Mouse (Mus musculus): Measurements from ENCODE around the gene Kcnrg. TPM values are rescaled to one million over a fixed set of nuclear protein-coding genes. Genes with fewer than 3 reads are reported as not detected.
A peak's percentile ranks its signal among the peaks of the same experiment; 100 is the strongest.

Gene Kcnrg
- total and polyA plus RNA-seq, 3 experiments, result 0.13 to 0.51 TPM; not detected in 1

GRCm38 (mm10) chr14:61611766-61612165 lies 4.5 kb downstream of the Kcnrg start:
- no peaks in the 10 kb centered on the region for H3K27me3 ChIP-seq (ENCODE audit: control insufficient read depth, insufficient read depth, low read length)
- TF ChIP-seq CTCF (IDR thresholded peaks at IDR 0.05), result no peak
- TF ChIP-seq POLR2A (IDR thresholded peaks at IDR 0.05; ENCODE audit: insufficient read depth, low read depth, low read length), result no peak
- no peak for TF ChIP-seq EP300 (IDR thresholded peaks at IDR 0.05; ENCODE audit: insufficient read depth, low read depth, low read length)
- H3K9ac ChIP-seq (ENCODE audit: low read depth, low read length), result no peak overlapping the region
- no peak for DNase-seq
- intact Hi-C loops (cut with DNase I), result no loop called here
- H3K4me1 ChIP-seq (ENCODE audit: control insufficient read depth, insufficient read depth, low read length), result no peaks in the 10 kb centered on the region
- H3K27ac ChIP-seq, result no peak overlapping the region
- no peaks in the 10 kb centered on the region for H3K79me2 ChIP-seq (replicated peaks; ENCODE audit: control insufficient read depth, insufficient read depth, low read length)
- WGBS, result 94% methylated on average over 5 of the region's 5 CpGs
- no peak overlapping the region for H3K4me3 ChIP-seq
- H3K36me3 ChIP-seq (ENCODE audit: control insufficient read depth, insufficient read depth, low read length), result no peaks in the 10 kb centered on the region

GRCm38 (mm10) chr14:61613319-61613718 lies 6.1 kb downstream of the Kcnrg start:
- no peak for DNase-seq
- no peak overlapping the region for H3K4me3 ChIP-seq
- no peak overlapping the region for H3K9ac ChIP-seq (ENCODE audit: low read depth, low read length)
- intact Hi-C loops (cut with DNase I), result no loop called here
- no peaks in the 10 kb centered on the region for H3K36me3 ChIP-seq (ENCODE audit: control insufficient read depth, insufficient read depth, low read length)
- TF ChIP-seq CTCF (IDR thresholded peaks at IDR 0.05), result no peak
- TF ChIP-seq EP300 (IDR thresholded peaks at IDR 0.05; ENCODE audit: insufficient read depth, low read depth, low read length), result no peak
- no peak for TF ChIP-seq POLR2A (IDR thresholded peaks at IDR 0.05; ENCODE audit: insufficient read depth, low read depth, low read length)
- WGBS, result 95% methylated on average over 2 of the region's 2 CpGs
- no peaks in the 10 kb centered on the region for H3K79me2 ChIP-seq (replicated peaks; ENCODE audit: control insufficient read depth, insufficient read depth, low read length)
- H3K4me1 ChIP-seq (ENCODE audit: control insufficient read depth, insufficient read depth, low read length), result no peaks in the 10 kb centered on the region
- H3K27me3 ChIP-seq (ENCODE audit: control insufficient read depth, insufficient read depth, low read length), result no peaks in the 10 kb centered on the region
- no peak overlapping the region for H3K27ac ChIP-seq

GRCm38 (mm10) chr14:61620371-61620770 lies 13.1 kb downstream of the Kcnrg start:
- H3K4me3 ChIP-seq, result no peak overlapping the region
- H3K4me1 ChIP-seq (ENCODE audit: control insufficient read depth, insufficient read depth, low read length), result no peaks in the 10 kb centered on the region
- no peaks in the 10 kb centered on the region for H3K79me2 ChIP-seq (replicated peaks; ENCODE audit: control insufficient read depth, insufficient read depth, low read length)
- no peak overlapping the region for H3K27ac ChIP-seq
- H3K27me3 ChIP-seq (ENCODE audit: control insufficient read depth, insufficient read depth, low read length), result no peaks in the 10 kb centered on the region
- TF ChIP-seq POLR2A (IDR thresholded peaks at IDR 0.05; ENCODE audit: insufficient read depth, low read depth, low read length), result no peak
- TF ChIP-seq EP300 (IDR thresholded peaks at IDR 0.05; ENCODE audit: insufficient read depth, low read depth, low read length), result no peak
- TF ChIP-seq CTCF (IDR thresholded peaks at IDR 0.05), result no peak
- intact Hi-C loops (cut with DNase I), result no loop called here
- no peak for DNase-seq
- H3K36me3 ChIP-seq (ENCODE audit: control insufficient read depth, insufficient read depth, low read length), result no peaks in the 10 kb centered on the region
- WGBS, result 90% methylated on average over 2 of the region's 2 CpGs
- H3K9ac ChIP-seq (ENCODE audit: low read depth, low read length), result no peak overlapping the region

- Histone ChIP-seq H3K4me1 (ENCODE audit: control insufficient read depth, insufficient read depth, low read length) (no peaks in the 10 kb centered on the region; the same call in 1 of the 2 replicates), H3K9ac (ENCODE audit: low read depth, low read length) (no peak overlapping the region), H3K79me2 (replicated peaks; ENCODE audit: control insufficient read depth, insufficient read depth, low read length) (no peaks in the 10 kb centered on the region; the same call in 1 of the 2 replicates), H3K27me3 (ENCODE audit: control insufficient read depth, insufficient read depth, low read length) (no peaks in the 10 kb centered on the region), H3K36me3 (ENCODE audit: control insufficient read depth, insufficient read depth, low read length) (peaks cover 4% of the 10 kb centered on the region), H3K4me3 (no peak overlapping the region), H3K27ac (no peak overlapping the region)
- no peak for DNase-seq
- intact Hi-C loops (cut with DNase I), result no loop called here
- TF ChIP-seq POLR2A (IDR thresholded peaks at IDR 0.05; ENCODE audit: insufficient read depth, low read depth, low read length) (no peak), CTCF (IDR thresholded peaks at IDR 0.05) (no peak), EP300 (IDR thresholded peaks at IDR 0.05; ENCODE audit: insufficient read depth, low read depth, low read length) (no peak)
These were observed 28.7 kb downstream of the Kcnrg start for GRCm38 (mm10) chr14:61635969-61636368.

GRCm38 (mm10) chr14:61642668-61643067 lies 35.4 kb downstream of the Kcnrg start:
- no peak for DNase-seq
- no peak overlapping the region for H3K4me3 ChIP-seq
- H3K79me2 ChIP-seq (replicated peaks; ENCODE audit: control insufficient read depth, insufficient read depth, low read length), result no peaks in the 10 kb centered on the region
- no peaks in the 10 kb centered on the region for H3K27me3 ChIP-seq (ENCODE audit: control insufficient read depth, insufficient read depth, low read length)
- H3K9ac ChIP-seq (ENCODE audit: low read depth, low read length), result no peak overlapping the region
- TF ChIP-seq EP300 (IDR thresholded peaks at IDR 0.05; ENCODE audit: insufficient read depth, low read depth, low read length) (no peak), CTCF (IDR thresholded peaks at IDR 0.05) (no peak), POLR2A (IDR thresholded peaks at IDR 0.05; ENCODE audit: insufficient read depth, low read depth, low read length) (no peak)
- H3K27ac ChIP-seq, result no peak overlapping the region
- intact Hi-C loops (cut with DNase I), result loop anchor here (10.0 kb wide), 1 partner anchor 1602 kb away; no protein-coding TSS in a partner anchor
- H3K36me3 ChIP-seq (ENCODE audit: control insufficient read depth, insufficient read depth, low read length), result peaks cover 4% of the 10 kb centered on the region; the same call in 1 of the 2 replicates
- 27% methylated on average over 1 of the region's 1 CpGs for WGBS
- peaks cover 1% of the 10 kb centered on the region for H3K4me1 ChIP-seq (ENCODE audit: control insufficient read depth, insufficient read depth, low read length)

- Histone ChIP-seq H3K27ac (peak overlapping the region; percentile 4), H3K36me3 (ENCODE audit: control insufficient read depth, insufficient read depth, low read length) (peaks cover 12% of the 10 kb centered on the region), H3K27me3 (ENCODE audit: control insufficient read depth, insufficient read depth, low read length) (no peaks in the 10 kb centered on the region), H3K9ac (ENCODE audit: low read depth, low read length) (no peak overlapping the region), H3K4me3 (peak overlapping the region; percentile 6; the same call in 1 of the 2 replicates), H3K4me1 (ENCODE audit: control insufficient read depth, insufficient read depth, low read length) (peaks cover 1% of the 10 kb centered on the region), H3K79me2 (replicated peaks; ENCODE audit: control insufficient read depth, insufficient read depth, low read length) (no peaks in the 10 kb centered on the region)
- DNase-seq, result no peak
- WGBS, result 5% methylated on average over 1 of the region's 1 CpGs
- intact Hi-C loops (cut with DNase I), result loop anchor here (5.0 to 10.0 kb wide), 3 partner anchors 88 to 1599 kb away; partner anchors contain the start of gene Spryd7
- TF ChIP-seq POLR2A (IDR thresholded peaks at IDR 0.05; ENCODE audit: insufficient read depth, low read depth, low read length) (no peak), EP300 (IDR thresholded peaks at IDR 0.05; ENCODE audit: insufficient read depth, low read depth, low read length) (no peak), CTCF (IDR thresholded peaks at IDR 0.05) (no peak)
These were observed 38.3 kb downstream of the Kcnrg start for GRCm38 (mm10) chr14:61645547-61645946.
